Mouse (Mus musculus): ENCODE data around the gene Efna1. TPM values are rescaled to one million over a fixed set of nuclear protein-coding genes. Genes with fewer than 3 reads are reported as not detected.

Efna1 gene
- polyA plus RNA-seq, 1 experiment, result 54.1 TPM

DNA sequence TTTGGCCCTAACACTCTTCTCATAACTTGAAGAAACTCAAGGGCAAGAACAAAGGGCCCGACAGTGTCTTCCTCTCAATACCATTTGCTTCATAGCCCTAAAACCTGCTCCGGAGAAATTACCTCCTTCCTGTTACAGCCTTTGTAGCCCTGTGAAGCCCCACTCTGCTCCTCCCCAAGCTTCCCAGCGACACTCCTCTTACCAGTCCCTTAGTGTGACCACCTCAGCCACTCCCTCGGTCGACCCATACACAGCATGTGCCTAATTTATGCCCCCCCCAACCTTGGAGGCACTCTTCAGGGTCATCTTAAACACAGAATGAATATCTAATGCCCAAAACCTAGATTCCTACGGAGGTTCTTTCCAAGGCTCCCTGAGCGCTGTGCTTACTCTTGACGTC, 2.3 kb downstream of the Efna1 start:
- peak overlapping the region; percentile 82 for H3K4me3 ChIP-seq (ENCODE audit: insufficient read depth, low read depth, low read length)
- peak; percentile 25 for DNase-seq
- H3K27ac ChIP-seq (ENCODE audit: insufficient read depth, low read depth, low read length), result peak overlapping the region; percentile 89
- H3K36me3 ChIP-seq (ENCODE audit: control insufficient read depth, insufficient read depth, low read length), result peaks cover 3% of the 10 kb centered on the region; the same call in 1 of the 2 replicates
- 12% methylated on average over 8 of the region's 8 CpGs for WGBS
- no peak for TF ChIP-seq POLR2A (IDR thresholded peaks at IDR 0.05; ENCODE audit: low read depth, low read length)
- no peak for TF ChIP-seq CTCF (conservative IDR thresholded peaks at IDR 0.05; ENCODE audit: insufficient read depth, insufficient read length, low read depth, low read length)
- peaks cover 18% of the 10 kb centered on the region; the same call in 1 of the 2 replicates for H3K4me1 ChIP-seq (ENCODE audit: control insufficient read depth, insufficient read depth, low read length)
- no peaks in the 10 kb centered on the region for H3K27me3 ChIP-seq (replicated peaks; ENCODE audit: control insufficient read depth, insufficient read depth, low read length)

DNA sequence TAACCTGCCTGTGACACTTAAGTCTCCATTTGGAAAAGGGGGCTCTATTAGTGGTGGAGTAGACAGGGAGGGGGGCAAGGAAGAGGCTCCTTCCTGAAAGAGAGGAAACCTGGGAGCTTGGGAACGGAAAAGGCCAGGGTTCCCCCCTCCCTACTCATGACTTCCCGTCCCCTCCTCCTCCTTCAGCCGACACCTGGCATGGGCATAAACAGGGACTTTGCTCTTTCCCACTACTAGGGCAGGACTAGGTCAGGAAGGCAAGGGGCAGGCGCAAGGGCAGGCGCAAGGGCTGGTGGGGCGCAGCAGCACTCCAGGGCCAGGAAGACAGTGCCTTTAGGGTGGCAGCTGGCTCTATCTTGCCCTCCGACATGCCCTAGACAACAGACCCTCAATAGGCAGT, 2.8 kb downstream of the Efna1 start:
- peak; percentile 95 for DNase-seq
- no peaks in the 10 kb centered on the region for H3K27me3 ChIP-seq (replicated peaks; ENCODE audit: control insufficient read depth, insufficient read depth, low read length)
- H3K4me3 ChIP-seq (ENCODE audit: insufficient read depth, low read depth, low read length), result peak overlapping the region; percentile 82
- H3K36me3 ChIP-seq (ENCODE audit: control insufficient read depth, insufficient read depth, low read length), result peaks cover 3% of the 10 kb centered on the region; the same call in 1 of the 2 replicates
- H3K4me1 ChIP-seq (ENCODE audit: control insufficient read depth, insufficient read depth, low read length), result peaks cover 18% of the 10 kb centered on the region; the same call in 1 of the 2 replicates
- peak overlapping the region; percentile 89 for H3K27ac ChIP-seq (ENCODE audit: insufficient read depth, low read depth, low read length)
- TF ChIP-seq CTCF (conservative IDR thresholded peaks at IDR 0.05; ENCODE audit: insufficient read depth, insufficient read length, low read depth, low read length) (no peak), POLR2A (IDR thresholded peaks at IDR 0.05; ENCODE audit: low read depth, low read length) (peak; percentile 50)
- 28% methylated on average over 7 of the region's 7 CpGs for WGBS

DNA sequence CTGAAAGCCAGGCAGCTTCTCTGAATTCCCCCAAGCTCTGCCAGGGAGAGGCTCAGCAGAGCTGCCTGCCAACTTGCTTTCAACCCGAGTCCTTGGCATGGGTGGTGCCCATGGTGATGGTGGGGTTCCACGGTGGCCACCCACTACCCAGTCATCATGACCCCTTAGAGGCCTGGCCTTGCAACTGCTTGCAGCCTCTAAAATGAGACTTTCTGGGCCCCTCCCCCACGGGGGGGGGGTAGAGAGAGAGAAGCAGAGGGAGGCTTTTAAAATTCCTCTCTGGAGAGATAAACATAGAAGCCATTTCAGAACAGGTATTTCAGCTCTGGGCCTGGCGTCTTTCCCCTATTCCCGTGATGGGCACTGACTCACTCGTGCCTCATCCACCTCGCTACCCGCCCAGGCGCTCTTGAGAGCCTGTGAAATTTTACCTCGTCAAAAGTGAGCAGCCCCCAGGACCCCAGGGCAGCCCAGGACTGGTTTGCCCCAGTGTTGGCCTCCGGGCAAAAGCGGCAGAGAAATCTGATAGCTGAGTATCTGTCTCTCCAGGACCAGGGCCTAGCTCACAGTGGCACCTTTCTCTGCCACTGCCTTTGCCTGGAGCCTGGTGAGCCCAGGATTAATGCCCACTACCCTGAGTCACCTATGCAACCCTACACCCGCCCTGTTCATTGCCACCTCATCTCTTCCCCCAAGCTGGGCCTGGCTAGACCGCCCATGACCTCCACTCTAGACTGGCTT, 3.5 kb downstream of the Efna1 start:
- DNase-seq, result peak; percentile 56
- no peaks in the 10 kb centered on the region for H3K27me3 ChIP-seq (replicated peaks; ENCODE audit: control insufficient read depth, insufficient read depth, low read length)
- peak overlapping the region; percentile 82 for H3K4me3 ChIP-seq (ENCODE audit: insufficient read depth, low read depth, low read length)
- peak overlapping the region; percentile 89 for H3K27ac ChIP-seq (ENCODE audit: insufficient read depth, low read depth, low read length)
- TF ChIP-seq CTCF (conservative IDR thresholded peaks at IDR 0.05; ENCODE audit: insufficient read depth, insufficient read length, low read depth, low read length), result no peak
- no peak for TF ChIP-seq POLR2A (IDR thresholded peaks at IDR 0.05; ENCODE audit: low read depth, low read length)
- H3K4me1 ChIP-seq (ENCODE audit: control insufficient read depth, insufficient read depth, low read length), result peaks cover 18% of the 10 kb centered on the region; the same call in 1 of the 2 replicates
- peaks cover 3% of the 10 kb centered on the region; the same call in 1 of the 2 replicates for H3K36me3 ChIP-seq (ENCODE audit: control insufficient read depth, insufficient read depth, low read length)
- 24% methylated on average over 14 of the region's 14 CpGs for WGBS

DNA sequence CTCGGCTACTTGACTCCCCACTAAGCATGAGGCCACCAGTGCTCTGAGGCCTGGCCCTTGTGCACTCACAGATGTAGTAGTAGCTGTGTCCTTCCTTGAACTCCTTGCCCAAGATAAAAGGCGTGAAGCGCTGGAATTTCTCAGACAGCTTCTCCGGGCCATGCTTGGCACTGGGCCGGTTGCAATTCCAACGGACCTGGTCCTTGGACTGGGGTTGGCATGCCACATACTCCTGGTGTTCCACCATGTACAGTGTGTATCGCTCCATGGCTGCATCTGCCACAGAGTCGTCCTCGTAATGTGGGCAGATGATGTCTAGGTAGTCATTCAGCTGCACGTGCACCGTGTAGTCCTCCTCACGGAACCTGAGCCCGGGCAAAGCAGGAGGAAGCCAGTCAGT, 4.9 kb downstream of the Efna1 start:
- peak; percentile 54 for DNase-seq
- H3K4me1 ChIP-seq (ENCODE audit: control insufficient read depth, insufficient read depth, low read length), result peaks cover 14% of the 10 kb centered on the region; the same call in 1 of the 2 replicates
- WGBS, result 62% methylated on average over 13 of the region's 13 CpGs
- TF ChIP-seq POLR2A (IDR thresholded peaks at IDR 0.05; ENCODE audit: low read depth, low read length) (no peak), CTCF (conservative IDR thresholded peaks at IDR 0.05; ENCODE audit: insufficient read depth, insufficient read length, low read depth, low read length) (no peak)
- 0 out of 2 replicates have a peak overlapping the region, but pooled peaks have one; percentile 4 for H3K27ac ChIP-seq (ENCODE audit: insufficient read depth, low read depth, low read length)
- no peak overlapping the region for H3K4me3 ChIP-seq (ENCODE audit: insufficient read depth, low read depth, low read length)
- no peaks in the 10 kb centered on the region for H3K27me3 ChIP-seq (replicated peaks; ENCODE audit: control insufficient read depth, insufficient read depth, low read length)
- peaks cover 8% of the 10 kb centered on the region for H3K36me3 ChIP-seq (ENCODE audit: control insufficient read depth, insufficient read depth, low read length)

DNA sequence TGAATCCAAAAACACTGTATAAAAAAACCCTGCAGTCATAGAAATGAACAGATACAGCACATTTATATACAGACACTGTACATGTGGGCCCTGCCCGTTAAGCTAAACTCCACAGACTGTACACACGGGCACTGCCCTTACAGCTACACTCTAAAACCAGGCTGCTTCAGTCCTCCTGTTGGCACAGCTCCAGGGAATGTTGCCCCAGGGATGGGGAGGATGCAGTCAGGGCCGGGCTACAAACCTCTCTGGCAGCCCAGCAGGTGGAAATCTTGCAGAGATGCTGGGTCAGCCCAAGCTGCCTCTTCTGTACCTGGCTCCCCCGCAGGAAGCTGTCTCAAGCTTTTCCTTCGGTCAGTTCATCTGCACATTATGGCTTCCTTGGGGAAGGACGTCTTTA, 9.2 kb downstream of the Efna1 start:
- TF ChIP-seq CTCF (conservative IDR thresholded peaks at IDR 0.05; ENCODE audit: insufficient read depth, insufficient read length, low read depth, low read length), result no peak
- no peak for TF ChIP-seq POLR2A (IDR thresholded peaks at IDR 0.05; ENCODE audit: low read depth, low read length)
- Histone ChIP-seq H3K27me3 (replicated peaks; ENCODE audit: control insufficient read depth, insufficient read depth, low read length) (no peaks in the 10 kb centered on the region), H3K4me3 (ENCODE audit: insufficient read depth, low read depth, low read length) (no peak overlapping the region), H3K36me3 (ENCODE audit: control insufficient read depth, insufficient read depth, low read length) (peaks cover 8% of the 10 kb centered on the region), H3K27ac (ENCODE audit: insufficient read depth, low read depth, low read length) (no peak overlapping the region), H3K4me1 (ENCODE audit: control insufficient read depth, insufficient read depth, low read length) (peaks cover 30% of the 10 kb centered on the region; the same call in 1 of the 2 replicates)
- WGBS, result 40% methylated on average over 6 of the region's 6 CpGs
- peak; percentile 62 for DNase-seq

DNA sequence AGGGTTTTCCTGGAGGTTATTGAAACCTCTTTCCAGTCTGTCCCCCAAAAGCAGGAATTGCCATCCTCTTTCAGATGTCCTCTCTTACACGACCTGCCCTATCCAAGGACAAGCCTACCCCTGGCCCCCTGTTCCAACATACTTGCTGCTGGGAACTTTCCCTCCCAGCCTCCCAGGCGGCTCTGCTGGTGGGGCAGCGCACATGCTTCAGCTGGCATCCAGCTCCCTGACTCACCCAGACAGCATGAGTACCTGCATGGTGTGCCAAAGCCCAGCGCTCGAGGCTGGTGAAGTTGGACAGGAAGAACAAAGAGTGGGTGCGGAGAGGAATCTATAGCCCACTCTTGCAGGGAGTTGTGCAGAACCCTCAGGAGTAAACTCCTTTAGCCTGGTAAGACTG, 10.1 kb downstream of the Efna1 start:
- H3K4me3 ChIP-seq (ENCODE audit: insufficient read depth, low read depth, low read length), result no peak overlapping the region

DNA sequence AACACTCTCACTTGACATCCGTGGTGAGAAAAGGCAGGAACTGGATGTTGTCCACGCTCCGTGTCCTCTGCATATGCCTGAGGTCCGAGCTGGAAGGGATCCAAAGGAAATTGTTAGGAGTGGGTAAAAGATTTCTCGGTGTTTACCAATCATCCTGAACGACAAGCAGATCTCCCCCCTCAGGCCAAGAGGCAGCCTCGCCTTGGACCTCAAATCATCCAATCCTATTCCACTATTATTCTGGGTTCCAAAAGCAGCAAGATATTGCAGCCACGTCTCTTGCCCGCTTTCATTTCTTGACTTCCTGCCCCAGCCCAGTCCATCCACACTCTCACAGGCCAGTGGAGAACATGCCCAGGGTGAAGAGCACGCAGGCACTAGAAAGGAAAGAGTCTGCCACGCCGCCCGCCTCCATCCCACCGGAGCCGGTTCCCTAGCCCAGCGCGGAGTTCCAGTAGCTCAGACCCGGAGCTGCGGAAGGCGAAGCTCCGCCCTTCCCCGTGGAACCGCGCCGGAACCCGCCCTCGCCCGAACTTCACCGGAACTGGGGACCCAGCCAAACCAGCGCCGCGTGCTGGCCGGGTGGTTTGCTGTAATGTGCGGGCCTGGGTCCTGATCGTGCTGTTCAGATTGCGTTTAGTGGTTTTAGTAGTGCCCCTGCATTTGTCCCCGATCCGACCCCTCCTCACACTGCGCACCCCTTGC, 10.7 kb downstream of the Efna1 start, which contains the start of gene Slc50a1:
Slc50a1 (minus strand) TSS at position 520 of the 705 bp plus-strand sequence.
- peak; percentile 91 for DNase-seq
- Histone ChIP-seq H3K4me1 (ENCODE audit: control insufficient read depth, insufficient read depth, low read length) (peaks cover 22% of the 10 kb centered on the region; the same call in 1 of the 2 replicates), H3K4me3 (ENCODE audit: insufficient read depth, low read depth, low read length) (peak within 1 kb of the TSS; percentile 58), H3K36me3 (ENCODE audit: control insufficient read depth, insufficient read depth, low read length) (peaks cover 6% of the 10 kb centered on the region), H3K27ac (ENCODE audit: insufficient read depth, low read depth, low read length) (peak within 1 kb of the TSS; percentile 62), H3K27me3 (replicated peaks; ENCODE audit: control insufficient read depth, insufficient read depth, low read length) (no peaks in the 10 kb centered on the region)
- TF ChIP-seq POLR2A (IDR thresholded peaks at IDR 0.05; ENCODE audit: low read depth, low read length), result peak; percentile 38
- TF ChIP-seq CTCF (conservative IDR thresholded peaks at IDR 0.05; ENCODE audit: insufficient read depth, insufficient read length, low read depth, low read length), result peak; percentile 42
- WGBS, result 2% methylated on average over 39 of the region's 39 CpGs

More for the DNA sequence above, 10.1 kb downstream of the Efna1 start:
- Histone ChIP-seq H3K36me3 (ENCODE audit: control insufficient read depth, insufficient read depth, low read length) (peaks cover 8% of the 10 kb centered on the region), H3K27me3 (replicated peaks; ENCODE audit: control insufficient read depth, insufficient read depth, low read length) (no peaks in the 10 kb centered on the region), H3K27ac (ENCODE audit: insufficient read depth, low read depth, low read length) (peak overlapping the region; percentile 17), H3K4me1 (ENCODE audit: control insufficient read depth, insufficient read depth, low read length) (peaks cover 28% of the 10 kb centered on the region; the same call in 1 of the 2 replicates)
- TF ChIP-seq CTCF (conservative IDR thresholded peaks at IDR 0.05; ENCODE audit: insufficient read depth, insufficient read length, low read depth, low read length), result no peak
- TF ChIP-seq POLR2A (IDR thresholded peaks at IDR 0.05; ENCODE audit: low read depth, low read length), result no peak
- WGBS, result 35% methylated on average over 6 of the region's 6 CpGs
- DNase-seq, result peak; percentile 47
